Mouse (Mus musculus): ENCODE data around the gene Dusp12.

- TF ChIP-seq CTCF (IDR thresholded peaks at IDR 0.05; ENCODE audit: borderline replicate concordance, extremely low read depth, insufficient read depth, insufficient read length) (peak; percentile 77), POLR2A (IDR thresholded peaks at IDR 0.05; ENCODE audit: borderline replicate concordance, extremely low read depth, insufficient read depth, insufficient read length, poor library complexity, severe bottlenecking) (peak; percentile 32; the same call in 1 of the 2 replicates)
Measured at GRCm38 (mm10) chr1:170884978-170885561, at the start of gene Dusp12, which contains the start of gene Gm26620.
